Mouse (Mus musculus) limb, embryonic 11.5 days (tissue): ENCODE measurements at regions not wholly inside any gene's neighbourhood (a gene's known extent, or its start where the extent isn't known, plus 50 kb on each side); places are given as distances from the start of the nearest gene placed in this dataset.
A peak's percentile ranks its signal among the peaks of the same experiment; 100 is the strongest.

Source experiments
- ATAC-seq: fragments of 200-750 bp; cut with Nextera tagmentation; 2 replicates; pipeline ENCODE4 v1.8.0; 2017; ENCODE audit warnings: low read depth; ENCODE audit not compliant: insufficient number of reproducible peaks, low FRiP score, low TSS enrichment
- DNase-seq: peaks from one replicate; pipeline ENCODE4 v3.0.0-alpha.2; 2015; ENCODE audit warnings: low spot score
- H3K27ac ChIP-seq: fragments of 300-500 bp; sonication (generic); replicated peaks from 2 replicates; pipeline ENCODE4 v1.5.1; 2014; ENCODE audit warnings: low read depth, mild to moderate bottlenecking, low read length
- H3K27me3 ChIP-seq: fragments of 300-500 bp; sonication (generic); 2 replicates; pipeline ENCODE4 v1.6.1; 2014; ENCODE audit warnings: mild to moderate bottlenecking, low read length, mixed read lengths; ENCODE audit not compliant: control insufficient read depth, insufficient read depth
- H3K36me3 ChIP-seq: fragments of 300-500 bp; sonication (generic); 2 replicates; pipeline ENCODE4 v1.6.1; 2014; ENCODE audit warnings: mild to moderate bottlenecking, low read length, moderate library complexity, mixed read lengths; ENCODE audit not compliant: control insufficient read depth, insufficient read depth
- H3K4me1 ChIP-seq: fragments of 300-500 bp; sonication (generic); 2 replicates; pipeline ENCODE4 v1.6.1; 2014; ENCODE audit warnings: low read length, mixed read lengths; ENCODE audit not compliant: control insufficient read depth, insufficient read depth
- H3K4me2 ChIP-seq: fragments of 300-500 bp; sonication (generic); 2 replicates; pipeline ENCODE4 v1.6.1; 2014; ENCODE audit warnings: low read depth, mild to moderate bottlenecking, moderate library complexity; ENCODE audit not compliant: severe bottlenecking
- H3K4me3 ChIP-seq: fragments of 300-500 bp; sonication (generic); 2 replicates; pipeline ENCODE4 v1.5.1; 2014; ENCODE audit warnings: low read depth, low read length
- H3K9ac ChIP-seq: fragments of 300-500 bp; sonication (generic); 2 replicates; pipeline ENCODE4 v1.6.1; 2014; ENCODE audit warnings: mild to moderate bottlenecking, low read length
- H3K9me3 ChIP-seq: fragments of 300-500 bp; sonication (generic); 2 replicates; pipeline ENCODE4 v1.6.1; 2016; ENCODE audit warnings: low read length; ENCODE audit not compliant: control insufficient read depth
- WGBS: fragments of 180-500 bp; shearing (Covaris S2); extraction: QIAGEN DNeasy Blood & Tissue Kit; methylation state at CpG from one replicate; pipeline ENCODE4 v1.1.7; 2014; 5-methylcytosine and 5-hydroxymethylcytosine counted together

DNA sequence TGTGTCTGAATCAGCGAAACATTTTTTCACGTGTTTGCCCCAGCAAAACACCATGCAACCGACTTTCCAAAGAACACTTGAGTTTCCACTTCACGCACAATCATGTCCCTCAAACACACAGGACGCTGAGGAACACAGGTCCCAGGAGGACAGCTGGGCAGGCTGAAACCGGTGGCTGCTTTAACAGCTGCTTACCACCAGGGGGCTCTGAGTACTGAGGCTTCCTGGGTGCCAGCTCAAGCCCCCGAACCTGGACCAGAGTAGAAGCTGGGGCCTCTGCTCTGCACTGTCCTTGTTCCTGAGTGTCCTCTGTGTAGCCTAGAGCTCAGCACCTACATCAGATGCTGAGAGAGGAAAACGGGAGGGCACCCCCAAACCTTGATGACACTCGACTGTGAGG, 81.5 kb upstream of the Actrt2 start:
- no peaks in the 10 kb centered on the region for H3K36me3 ChIP-seq
- H3K9me3 ChIP-seq = no peaks in the 10 kb centered on the region
- H3K4me3 ChIP-seq = no peak overlapping the region
- H3K9ac ChIP-seq = no peak overlapping the region
- H3K27ac ChIP-seq = peak overlapping the region; percentile 73; the same call in 1 of the 2 replicates
- no peak overlapping the region for H3K4me2 ChIP-seq
- ATAC-seq = no peak
- H3K4me1 ChIP-seq = peaks cover 51% of the 10 kb centered on the region
- 0 out of 2 replicates have a peak, but pooled peaks cover under 1% of the 10 kb centered on the region for H3K27me3 ChIP-seq
- peak; percentile 37 for DNase-seq
- WGBS = 47% methylated on average over 9 of the region's 9 CpGs

DNA sequence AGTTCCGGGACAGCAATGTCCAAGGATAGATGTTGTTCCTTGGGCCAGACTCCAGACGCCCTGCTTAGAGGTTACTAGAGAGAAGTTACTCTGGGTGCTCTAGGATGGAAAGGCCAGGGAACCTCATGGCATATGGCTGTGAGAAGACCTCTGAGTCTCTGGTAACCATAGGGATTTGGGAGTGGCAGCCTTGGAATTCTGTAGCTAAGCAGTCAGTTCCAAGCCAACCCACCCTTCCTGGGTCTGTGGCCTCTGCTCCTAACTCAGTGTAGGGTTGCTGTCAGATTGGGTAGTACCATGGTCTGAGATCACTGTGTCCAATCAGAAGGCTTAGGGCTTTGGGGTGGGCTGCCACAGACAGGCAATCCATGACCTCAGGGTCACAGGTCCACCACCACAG, 82.3 kb upstream of the Actrt2 start:
- no peaks in the 10 kb centered on the region for H3K27me3 ChIP-seq
- 95% methylated on average over 2 of the region's 2 CpGs for WGBS
- DNase-seq (no peak), ATAC-seq (no peak)
- H3K27ac ChIP-seq = peak overlapping the region; percentile 73
- no peaks in the 10 kb centered on the region for H3K36me3 ChIP-seq
- no peaks in the 10 kb centered on the region for H3K9me3 ChIP-seq
- peaks cover 51% of the 10 kb centered on the region for H3K4me1 ChIP-seq
- no peak overlapping the region for H3K4me2 ChIP-seq
- H3K4me3 ChIP-seq = no peak overlapping the region
- H3K9ac ChIP-seq = no peak overlapping the region

DNA sequence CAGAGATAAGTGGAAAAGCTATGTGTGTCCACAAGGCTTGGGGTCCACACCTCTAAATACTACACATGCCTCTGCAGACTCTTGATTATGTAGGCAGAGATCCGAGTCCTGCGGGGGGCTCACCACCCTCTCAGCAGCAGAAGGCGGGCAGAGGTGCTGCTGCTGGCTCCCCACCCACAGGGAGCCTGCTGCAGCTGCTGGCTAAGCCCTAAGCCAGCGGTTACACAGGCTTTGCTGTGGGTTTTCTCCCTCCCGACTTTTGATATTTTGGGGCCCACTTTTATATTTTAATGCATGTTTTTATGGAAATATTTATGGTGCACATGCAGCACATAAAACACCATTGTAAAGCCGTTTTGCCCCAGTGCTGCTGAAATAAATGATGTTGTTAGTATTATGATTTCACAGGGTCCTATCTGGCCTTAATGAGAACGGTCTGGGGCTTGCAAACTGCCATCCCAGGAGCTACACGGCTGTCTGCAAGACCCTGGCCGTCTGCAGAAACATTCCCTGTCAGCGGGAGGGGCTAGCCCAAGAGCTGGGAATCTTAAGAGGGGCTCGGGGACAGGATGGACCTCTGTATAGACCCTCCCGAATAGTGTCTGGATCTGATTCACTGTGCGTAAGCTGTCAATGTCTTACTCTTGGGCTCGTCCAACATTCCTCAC, 82.9 kb upstream of the Actrt2 start:
- Histone ChIP-seq H3K4me1 (peaks cover 51% of the 10 kb centered on the region), H3K27me3 (no peaks in the 10 kb centered on the region), H3K27ac (peak overlapping the region; percentile 73), H3K4me3 (no peak overlapping the region), H3K4me2 (no peak overlapping the region), H3K36me3 (no peaks in the 10 kb centered on the region), H3K9me3 (no peaks in the 10 kb centered on the region), H3K9ac (no peak overlapping the region; the same call in 1 of the 2 replicates)
- ATAC-seq (peak; percentile 26), DNase-seq (peak; percentile 66)
- 15% methylated on average over 14 of the region's 14 CpGs for WGBS

DNA sequence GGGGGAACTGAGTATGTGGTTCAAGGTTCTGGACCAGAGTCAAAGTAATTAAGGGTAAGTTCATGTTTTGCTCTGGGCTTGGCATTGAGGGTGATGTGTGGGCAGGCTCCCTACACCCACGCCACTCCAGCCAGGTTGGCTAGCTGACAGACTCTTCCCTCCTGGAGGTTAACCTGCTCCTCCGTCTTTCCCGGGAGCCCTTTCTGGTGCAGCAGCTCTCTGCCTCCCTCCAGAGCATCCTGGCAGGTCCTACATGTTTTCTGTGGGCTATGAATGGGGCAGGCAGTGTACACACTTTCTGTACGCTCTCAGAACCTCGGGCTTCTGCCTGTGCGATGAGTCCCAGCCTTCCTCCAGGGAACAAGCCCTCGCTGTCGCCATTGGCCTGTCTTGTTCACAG, 82.8 kb upstream of the Ttc34 start:
- Histone ChIP-seq H3K4me2 (no peak overlapping the region), H3K27me3 (no peaks in the 10 kb centered on the region), H3K36me3 (no peaks in the 10 kb centered on the region), H3K9ac (no peak overlapping the region), H3K4me1 (peaks cover 46% of the 10 kb centered on the region), H3K9me3 (no peaks in the 10 kb centered on the region), H3K27ac (no peak overlapping the region), H3K4me3 (no peak overlapping the region)
- ATAC-seq (no peak), DNase-seq (no peak)
- WGBS = 65% methylated on average over 8 of the region's 8 CpGs

DNA sequence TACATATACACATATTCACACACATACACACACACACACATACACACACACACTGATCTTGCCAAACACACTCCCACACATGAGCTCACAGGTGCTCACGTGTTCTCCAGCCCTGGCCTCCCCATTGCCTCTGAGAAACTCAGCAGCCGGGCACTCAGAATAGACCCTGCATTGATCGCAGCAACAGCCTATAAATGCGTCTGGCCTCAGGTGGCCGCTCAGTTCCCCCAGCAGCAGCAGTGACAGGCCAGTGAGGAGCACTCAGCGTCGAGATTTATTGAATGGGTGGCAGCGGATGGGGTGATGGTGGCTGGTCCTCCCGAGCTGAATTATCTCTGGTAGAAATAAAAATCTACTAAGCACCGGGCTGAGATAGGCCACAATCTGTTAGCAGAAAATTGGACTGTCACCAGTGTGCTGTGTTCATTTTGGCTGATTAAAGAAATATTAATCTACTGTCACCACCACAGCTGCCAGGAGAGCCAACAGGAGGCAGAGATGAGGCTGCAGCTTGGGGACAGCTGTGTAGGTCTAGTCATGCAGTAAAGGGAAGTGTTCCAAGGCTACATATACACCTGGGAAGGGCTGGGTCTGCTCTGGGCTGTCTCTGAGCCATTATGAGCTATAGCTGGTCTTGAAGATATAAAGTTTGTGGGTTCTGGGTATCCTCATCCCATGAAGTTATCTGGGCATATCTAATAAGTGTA, 80.4 kb upstream of the Ttc34 start:
- 58% methylated on average over 10 of the region's 10 CpGs for WGBS
- peaks cover 25% of the 10 kb centered on the region for H3K4me1 ChIP-seq

DNA sequence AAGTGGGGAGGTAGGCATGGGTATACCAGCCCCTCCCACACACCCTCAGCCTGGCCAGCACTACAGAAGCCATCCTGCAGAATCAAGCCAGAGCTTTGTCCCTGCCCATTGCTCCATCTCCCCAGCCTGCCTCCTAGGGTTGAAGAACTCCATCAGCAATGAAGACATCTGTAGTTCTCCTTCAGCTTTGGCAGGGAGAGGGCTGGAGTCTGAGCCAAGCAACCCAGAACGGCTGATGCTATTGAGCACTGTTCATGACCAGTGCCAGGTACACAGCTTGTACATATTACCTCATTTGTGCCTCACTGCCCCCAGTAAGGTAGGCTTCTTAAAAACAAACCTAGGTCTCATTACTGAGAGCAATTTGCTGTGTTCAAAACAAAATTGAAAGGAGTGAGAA, 77.4 kb upstream of the Ttc34 start:
- no peak overlapping the region for H3K27ac ChIP-seq
- H3K36me3 ChIP-seq = no peaks in the 10 kb centered on the region
- no peak overlapping the region for H3K4me3 ChIP-seq
- H3K27me3 ChIP-seq = no peaks in the 10 kb centered on the region
- no peak for DNase-seq
- no peak overlapping the region for H3K9ac ChIP-seq
- ATAC-seq = no peak
- H3K9me3 ChIP-seq = no peaks in the 10 kb centered on the region
- 66% methylated on average over 1 of the region's 1 CpGs for WGBS
- H3K4me2 ChIP-seq = no peak overlapping the region
- peaks cover 3% of the 10 kb centered on the region; the same call in 1 of the 2 replicates for H3K4me1 ChIP-seq

More for the DNA sequence above, 80.4 kb upstream of the Ttc34 start:
- no peak for DNase-seq
- no peaks in the 10 kb centered on the region for H3K36me3 ChIP-seq
- no peak overlapping the region for H3K27ac ChIP-seq
- no peaks in the 10 kb centered on the region for H3K9me3 ChIP-seq
- ATAC-seq = no peak
- H3K9ac ChIP-seq = no peak overlapping the region
- no peak overlapping the region for H3K4me3 ChIP-seq
- no peak overlapping the region for H3K4me2 ChIP-seq
- no peaks in the 10 kb centered on the region for H3K27me3 ChIP-seq

DNA sequence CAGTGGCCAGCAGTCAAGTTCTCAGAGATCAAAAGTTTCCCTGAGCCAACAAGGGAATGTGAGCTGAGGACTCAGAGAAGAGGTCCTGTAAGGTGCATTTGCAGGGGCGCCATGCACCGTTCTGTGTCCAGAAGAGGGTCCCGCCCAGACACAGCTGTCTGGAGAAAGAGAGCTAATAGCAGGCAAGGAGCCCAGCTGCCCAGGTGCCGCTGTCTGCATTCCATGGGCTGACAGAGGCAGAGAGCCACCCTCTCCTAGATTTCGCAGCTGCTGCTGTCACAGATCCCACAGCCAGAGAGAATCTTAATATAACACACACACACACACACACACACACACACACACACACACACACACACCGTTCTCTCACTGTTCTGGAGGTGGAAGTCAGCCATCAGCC, 73.0 kb upstream of the Ttc34 start:
- no peaks in the 10 kb centered on the region for H3K27me3 ChIP-seq
- no peak overlapping the region for H3K4me2 ChIP-seq
- no peaks in the 10 kb centered on the region for H3K36me3 ChIP-seq
- DNase-seq (no peak), ATAC-seq (no peak)
- H3K9ac ChIP-seq = no peak overlapping the region
- no peak overlapping the region for H3K4me3 ChIP-seq
- no peak overlapping the region for H3K27ac ChIP-seq
- H3K9me3 ChIP-seq = no peaks in the 10 kb centered on the region
- 64% methylated on average over 6 of the region's 6 CpGs for WGBS
- H3K4me1 ChIP-seq = peaks cover 11% of the 10 kb centered on the region; the same call in 1 of the 2 replicates

DNA sequence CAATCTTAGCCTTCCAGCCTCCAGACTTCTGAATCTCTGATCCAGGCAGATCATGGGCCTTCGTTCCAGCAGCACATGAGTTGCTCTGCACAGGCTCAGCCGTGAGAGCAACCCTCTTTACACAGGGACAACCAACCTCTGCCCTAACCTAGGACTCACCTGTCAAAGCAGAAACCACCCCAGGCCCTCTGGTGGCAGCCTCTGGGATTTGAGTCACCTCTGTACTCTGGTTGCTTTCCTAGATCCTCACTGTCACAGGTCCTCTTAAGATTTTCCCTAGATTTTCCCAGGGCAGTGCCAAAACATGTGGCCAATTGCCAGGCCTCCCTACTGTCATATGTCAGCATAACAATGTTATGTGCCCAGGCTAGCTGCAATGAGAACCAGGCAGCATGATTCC, 71.1 kb upstream of the Ttc34 start:
- Histone ChIP-seq H3K9ac (no peak overlapping the region), H3K4me1 (peaks cover 14% of the 10 kb centered on the region), H3K4me2 (no peak overlapping the region), H3K9me3 (no peaks in the 10 kb centered on the region), H3K4me3 (no peak overlapping the region), H3K27me3 (no peaks in the 10 kb centered on the region), H3K36me3 (no peaks in the 10 kb centered on the region), H3K27ac (no peak overlapping the region)
- ATAC-seq (no peak), DNase-seq (no peak)
- WGBS = 49% methylated on average over 2 of the region's 2 CpGs
